Mouse (Mus musculus) small intestine, adult 2 months (tissue): ENCODE measurements around the gene Slc15a2. TPM values are rescaled to one million over a fixed set of nuclear protein-coding genes. Genes with fewer than 3 reads are reported as not detected.

Source experiments
- H3K27ac ChIP-seq: fragments of 200-500 bp; 2 replicates; pipeline ENCODE4 v1.5.1; 2012; ENCODE audit warnings: low read depth, low read length, control low read depth, inconsistent platforms; ENCODE audit not compliant: insufficient read depth
- H3K27me3 ChIP-seq: fragments of 200-500 bp; 2 replicates; pipeline ENCODE4 v1.6.1; 2012; ENCODE audit warnings: mild to moderate bottlenecking, moderate library complexity, low read length, inconsistent platforms; ENCODE audit not compliant: control insufficient read depth, insufficient read depth
- H3K36me3 ChIP-seq: fragments of 200-500 bp; 2 replicates; pipeline ENCODE4 v1.6.1; 2012; ENCODE audit warnings: mild to moderate bottlenecking, low read length, control low read depth, inconsistent platforms; ENCODE audit not compliant: control insufficient read depth, insufficient read depth
- H3K4me1 ChIP-seq: fragments of 200-500 bp; 2 replicates; pipeline ENCODE4 v1.6.1; 2012; ENCODE audit warnings: low read length, inconsistent platforms, mixed read lengths; ENCODE audit not compliant: control insufficient read depth, insufficient read depth, insufficient read length
- H3K4me3 ChIP-seq: fragments of 200-500 bp; 2 replicates; pipeline ENCODE4 v1.5.1; 2012; ENCODE audit warnings: low read depth, mild to moderate bottlenecking, control low read depth, inconsistent platforms, low read length, moderate library complexity
- CTCF ChIP-seq: fragments of 200-500 bp; IDR thresholded peaks from 2 replicates; pipeline ENCODE4 v1.5.1; 2012; ENCODE audit warnings: low read depth, mild to moderate bottlenecking, control low read depth, inconsistent platforms, low read length, moderate library complexity, mixed read lengths; ENCODE audit not compliant: insufficient replicate concordance, insufficient read length; ENCODE audit errors: extremely low read depth
- POLR2A ChIP-seq: fragments of 200-500 bp; IDR thresholded peaks from 2 replicates; pipeline ENCODE4 v1.6.1; 2012; ENCODE audit warnings: low read depth, mild to moderate bottlenecking, control low read depth, inconsistent platforms, low read length, moderate library complexity
- WGBS: fragments of 180-500 bp; shearing (Covaris S2); methylation state at CpG from one replicate; pipeline ENCODE4 v1.1.7; 2018; 5-methylcytosine and 5-hydroxymethylcytosine counted together
- polyA plus RNA-seq: library from polyadenylated mRNA; depleted of rRNA; stranded (reverse); fragments of >200 nt; gene quantifications from 2 replicates; pipeline ENCODE4 v1.2.3, GENCODE M21; 2012

The Slc15a2 gene
- polyA plus RNA-seq, 1 experiment, result 0.39 TPM

GRCm38 (mm10) chr16:36728959-36729358, 55.8 kb downstream of the Slc15a2 start:
- no peak overlapping the region for H3K4me3 ChIP-seq
- H3K27ac ChIP-seq, result no peak overlapping the region
- 69% methylated on average over 2 of the region's 2 CpGs for WGBS
- TF ChIP-seq POLR2A (no peak), CTCF (no peak)
- no peaks in the 10 kb centered on the region for H3K27me3 ChIP-seq
- H3K4me1 ChIP-seq, result no peaks in the 10 kb centered on the region
- no peaks in the 10 kb centered on the region for H3K36me3 ChIP-seq

GRCm38 (mm10) chr16:36723880-36724443, 60.8 kb downstream of the Slc15a2 start:
- 39% methylated on average over 3 of the region's 3 CpGs for WGBS
- H3K36me3 ChIP-seq, result no peaks in the 10 kb centered on the region
- H3K27me3 ChIP-seq, result no peaks in the 10 kb centered on the region
- H3K4me1 ChIP-seq, result no peaks in the 10 kb centered on the region
- no peak for TF ChIP-seq POLR2A
- no peak for TF ChIP-seq CTCF
- H3K27ac ChIP-seq, result no peak overlapping the region
- no peak overlapping the region for H3K4me3 ChIP-seq

- TF ChIP-seq CTCF (no peak), POLR2A (no peak)
- no peak overlapping the region for H3K4me3 ChIP-seq
- 59% methylated on average over 4 of the region's 4 CpGs for WGBS
- no peaks in the 10 kb centered on the region for H3K4me1 ChIP-seq
- H3K27ac ChIP-seq, result no peak overlapping the region
- no peaks in the 10 kb centered on the region for H3K36me3 ChIP-seq
- no peaks in the 10 kb centered on the region for H3K27me3 ChIP-seq
These were observed 62.0 kb downstream of the Slc15a2 start for GRCm38 (mm10) chr16:36722739-36723138.

GRCm38 (mm10) chr16:36720194-36721055, 64.3 kb downstream of the Slc15a2 start:
- no peak overlapping the region for H3K27ac ChIP-seq
- H3K27me3 ChIP-seq, result no peaks in the 10 kb centered on the region
- no peak for TF ChIP-seq POLR2A
- TF ChIP-seq CTCF, result peak; percentile 19; the same call in 1 of the 2 replicates

GRCm38 (mm10) chr16:36718637-36719036, 66.1 kb downstream of the Slc15a2 start:
- Histone ChIP-seq H3K4me1 (no peaks in the 10 kb centered on the region), H3K36me3 (no peaks in the 10 kb centered on the region), H3K4me3 (no peak overlapping the region), H3K27me3 (no peaks in the 10 kb centered on the region), H3K27ac (no peak overlapping the region)
- TF ChIP-seq CTCF (no peak), POLR2A (no peak)

More at GRCm38 (mm10) chr16:36720194-36721055, 64.3 kb downstream of the Slc15a2 start:
- Histone ChIP-seq H3K4me3 (no peak overlapping the region), H3K36me3 (no peaks in the 10 kb centered on the region), H3K4me1 (no peaks in the 10 kb centered on the region)
- WGBS, result 68% methylated on average over 13 of the region's 13 CpGs

GRCm38 (mm10) chr16:36717481-36717880, 67.3 kb downstream of the Slc15a2 start:
- H3K4me1 ChIP-seq, result no peaks in the 10 kb centered on the region
- no peaks in the 10 kb centered on the region for H3K36me3 ChIP-seq
- WGBS, result 81% methylated on average over 4 of the region's 4 CpGs
- H3K4me3 ChIP-seq, result no peak overlapping the region
- H3K27ac ChIP-seq, result no peak overlapping the region
- TF ChIP-seq CTCF (no peak), POLR2A (no peak)
- H3K27me3 ChIP-seq, result no peaks in the 10 kb centered on the region

GRCm38 (mm10) chr16:36711760-36712159, 73.0 kb downstream of the Slc15a2 start:
- no peaks in the 10 kb centered on the region for H3K36me3 ChIP-seq
- H3K4me1 ChIP-seq, result no peaks in the 10 kb centered on the region; the same call in 1 of the 2 replicates
- no peaks in the 10 kb centered on the region for H3K27me3 ChIP-seq
- 82% methylated on average over 12 of the region's 12 CpGs for WGBS
- no peak overlapping the region for H3K4me3 ChIP-seq
- TF ChIP-seq POLR2A (no peak), CTCF (no peak)
- no peak overlapping the region; the same call in 1 of the 2 replicates for H3K27ac ChIP-seq
